Mouse (Mus musculus): ENCODE measurements around the gene Bckdhb. TPM values are rescaled to one million over a fixed set of nuclear protein-coding genes. Genes with fewer than 3 reads are reported as not detected.
"Not testable (repeated sequence)": the region's sequence is repeated elsewhere in the genome, so short reads cannot be mapped to it uniquely, and the experiment has no call there.

The Bckdhb gene
- 10 to 100 TPM in 2 of 3 experiments, 1 to 10 TPM in 1; 4.4 to 18.7 (median 12.6) TPM for polyA plus RNA-seq (2017; shearing (Covaris generic))

DNA sequence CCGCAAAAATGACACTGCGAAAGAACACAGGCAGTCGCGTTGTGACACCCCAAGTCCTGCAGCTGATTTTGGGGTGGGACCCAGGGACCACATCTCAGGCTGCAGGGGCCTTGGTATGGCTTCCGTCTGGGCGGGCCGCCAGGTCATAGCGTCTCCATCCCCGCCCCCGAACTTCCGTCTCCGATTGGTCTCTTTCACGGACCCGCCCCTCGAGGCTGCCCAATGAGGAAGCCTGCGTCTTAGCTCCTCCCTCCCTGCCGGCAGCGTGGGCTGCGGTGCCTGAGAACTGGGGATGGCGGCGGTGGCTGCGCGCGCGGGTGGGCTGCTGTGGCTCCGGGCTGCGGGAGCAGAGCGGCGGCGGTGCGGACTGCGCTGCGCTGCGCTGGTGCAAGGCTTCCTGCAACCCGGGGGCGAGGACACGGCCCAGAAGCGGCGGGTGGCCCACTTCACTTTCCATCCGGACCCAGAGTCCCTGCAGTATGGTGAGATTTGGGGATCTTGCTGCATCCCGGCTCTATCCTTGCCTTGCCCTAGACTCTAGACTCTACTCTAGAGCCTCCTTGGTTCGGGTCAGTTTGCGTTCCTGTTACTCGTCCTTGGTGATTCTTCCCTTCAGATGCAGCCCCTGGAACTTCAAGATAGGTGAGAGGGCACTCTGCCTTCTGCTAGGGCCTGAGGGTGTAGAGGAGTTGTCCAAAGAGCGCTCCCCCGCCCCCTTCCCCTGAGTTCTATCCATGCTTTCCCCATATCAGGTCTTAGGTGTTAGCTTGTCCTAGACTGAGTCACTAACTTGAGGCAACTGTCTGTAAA, at the start of gene Bckdhb:
Gene Bckdhb, plus strand, starts transcription at position 268 of the 810 bp plus-strand sequence.
- peak; percentile 99 for ATAC-seq

DNA sequence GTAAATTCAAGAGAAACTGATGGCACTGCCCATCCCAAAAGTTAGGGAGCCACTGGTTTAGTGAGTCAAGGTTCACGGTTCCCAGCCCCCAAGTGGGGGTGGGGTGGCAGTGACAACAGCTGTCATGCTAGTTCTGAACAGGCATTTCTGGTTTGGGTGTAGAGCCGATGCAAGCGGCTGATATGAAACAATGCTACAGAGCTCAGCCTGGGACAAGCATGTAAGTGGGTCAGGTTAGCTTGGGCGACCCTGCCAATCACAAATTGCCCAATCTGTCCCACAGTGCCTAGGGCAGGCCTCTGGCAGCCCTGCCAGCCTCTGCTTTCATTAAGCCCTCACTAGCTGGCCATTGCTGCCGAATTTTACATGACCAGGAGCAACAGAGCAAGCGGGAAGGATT, 42.8 kb upstream of the Bckdhb start:
- no peak for ATAC-seq

DNA sequence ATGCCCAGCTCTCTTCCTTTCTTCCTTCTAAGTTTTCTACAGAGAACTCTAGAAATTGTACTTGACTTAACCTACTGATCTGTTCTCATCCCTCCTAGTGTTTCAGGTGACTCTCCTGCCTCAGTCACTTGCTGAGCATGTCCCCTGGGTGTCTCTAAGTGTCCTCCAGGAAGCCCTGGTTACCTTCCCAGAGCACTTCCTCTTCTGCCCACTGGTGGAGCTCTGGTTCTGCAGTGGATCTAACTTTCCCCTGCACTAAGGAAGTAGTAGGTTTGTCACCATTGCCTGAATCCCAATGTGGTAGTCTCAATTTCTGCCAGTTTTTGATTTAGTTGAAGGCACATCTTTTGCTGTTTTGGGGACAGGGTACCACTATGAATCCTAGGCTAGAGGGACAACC, 38.8 kb upstream of the Bckdhb start:
- no peak for ATAC-seq

DNA sequence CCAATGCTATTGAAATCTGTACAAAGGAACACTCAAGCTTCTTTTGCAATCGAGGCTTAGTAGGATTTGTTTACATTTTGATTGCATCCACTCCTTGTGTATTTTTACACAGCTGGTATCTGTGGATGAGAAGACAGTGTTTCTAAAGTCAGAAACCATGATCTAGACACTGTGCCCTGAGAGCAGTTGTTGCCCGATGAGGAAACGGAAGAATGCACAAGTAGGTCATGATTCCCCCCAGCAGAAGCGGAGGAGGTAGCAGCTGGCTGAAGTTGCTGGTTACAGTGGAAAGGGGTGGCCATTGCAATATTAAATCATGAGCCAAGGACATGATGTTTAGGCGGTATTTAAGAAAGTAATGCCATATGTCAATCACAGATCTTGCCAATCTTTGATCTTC, 36.7 kb upstream of the Bckdhb start:
- ATAC-seq = no peak

DNA sequence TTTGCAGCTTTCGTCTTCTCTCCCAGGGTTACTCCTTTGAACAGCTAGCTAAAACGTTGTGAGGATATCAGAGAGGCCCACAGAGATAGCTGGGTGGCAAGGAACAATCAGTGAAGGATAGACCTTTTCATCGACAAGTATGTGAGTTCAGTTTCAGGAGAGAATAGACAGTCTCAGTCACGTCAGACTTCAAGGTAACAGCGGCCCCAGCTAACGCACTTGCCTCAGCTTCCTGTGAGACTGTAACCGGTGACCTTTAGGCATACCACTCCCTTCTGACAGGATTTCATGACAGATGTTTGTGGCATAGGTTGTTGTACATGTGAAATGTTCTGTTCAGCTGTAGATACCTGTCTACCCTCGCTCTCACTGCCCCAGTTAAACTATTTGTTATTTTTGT, 31.9 kb upstream of the Bckdhb start:
- peak; percentile 91 for ATAC-seq

DNA sequence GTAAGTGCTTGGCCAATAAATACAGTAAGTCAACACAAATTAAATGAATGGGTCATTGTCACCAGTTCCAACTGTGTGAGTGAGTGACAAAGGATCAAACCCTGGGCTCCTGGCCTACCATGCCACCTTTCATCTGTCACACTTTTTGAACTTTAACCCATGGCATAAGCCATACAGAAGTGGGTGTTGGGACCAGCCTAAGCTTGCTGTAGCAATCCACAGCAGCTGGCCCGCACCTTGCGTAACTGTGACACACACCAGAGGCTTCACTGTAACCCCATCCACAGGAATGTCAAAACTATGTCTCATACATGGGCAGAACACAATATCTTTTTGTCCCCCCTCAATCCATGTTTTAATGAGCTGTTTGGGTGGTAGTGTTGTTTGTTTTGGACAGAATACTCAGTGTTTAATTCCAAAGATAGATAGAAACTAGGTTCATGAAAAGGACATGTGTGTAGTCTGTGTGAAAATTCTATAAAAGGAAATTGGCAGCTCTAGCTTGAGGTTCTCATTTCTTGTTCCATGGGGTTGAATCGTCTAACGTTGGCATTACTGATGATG, 31.1 kb upstream of the Bckdhb start:
- ATAC-seq = no peak

DNA sequence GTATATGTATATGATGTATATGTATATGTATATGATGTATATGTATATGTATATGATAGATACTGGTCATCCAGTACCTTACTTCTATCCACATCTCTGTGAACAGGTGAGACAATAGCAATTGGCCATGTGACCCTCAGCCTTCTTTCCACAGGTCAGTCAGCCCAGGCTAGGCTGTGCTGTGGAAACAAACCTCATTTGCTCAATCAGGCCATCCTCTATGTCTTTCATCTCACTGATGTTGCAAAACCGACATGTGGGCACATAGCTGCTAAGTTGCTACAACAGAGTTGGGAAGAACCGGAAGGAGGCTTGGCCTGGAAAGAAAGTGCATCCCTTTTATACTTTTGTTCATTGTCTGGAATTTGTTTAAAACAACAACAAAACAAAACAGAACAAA, 22.9 kb upstream of the Bckdhb start:
- ATAC-seq = no peak

DNA sequence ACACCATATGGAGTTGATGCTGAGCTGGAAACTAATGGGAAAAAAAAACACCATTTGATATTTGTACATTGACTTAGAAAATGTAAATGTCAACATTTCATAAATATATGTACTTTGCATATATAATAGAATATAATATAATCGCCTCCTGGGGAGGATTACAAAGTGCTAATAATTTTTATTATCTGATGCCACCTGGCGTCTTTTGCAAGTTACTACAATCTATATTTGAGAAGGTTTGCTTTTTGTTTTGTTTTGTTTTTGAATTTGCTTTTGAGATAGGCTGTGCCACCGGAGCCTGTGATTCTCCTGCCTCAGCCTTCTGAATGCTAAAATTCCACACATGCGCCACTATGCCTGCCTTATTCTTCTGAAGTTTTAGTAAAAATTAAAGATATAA, 19.1 kb upstream of the Bckdhb start:
- ATAC-seq = peak; percentile 70

DNA sequence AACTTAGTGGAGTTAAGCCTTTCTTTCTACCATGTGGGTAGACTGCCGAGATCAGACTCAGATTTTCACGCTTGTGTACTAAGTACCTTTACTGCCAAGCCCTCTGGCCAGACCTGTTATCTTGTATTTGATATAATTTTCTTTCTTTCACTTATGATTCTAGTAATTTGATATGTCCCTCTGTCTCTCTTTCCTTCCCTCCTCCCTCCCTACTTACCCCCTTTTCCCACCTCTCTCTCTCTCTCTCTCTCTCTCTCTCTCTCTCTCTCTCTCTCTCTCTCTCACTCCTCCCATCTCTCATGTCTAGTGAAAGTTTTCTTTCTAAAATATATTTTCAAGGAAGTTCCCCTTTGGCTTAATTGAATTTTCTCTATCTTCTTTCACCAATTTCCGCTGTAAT, 17.9 kb upstream of the Bckdhb start:
- ATAC-seq = no peak

DNA sequence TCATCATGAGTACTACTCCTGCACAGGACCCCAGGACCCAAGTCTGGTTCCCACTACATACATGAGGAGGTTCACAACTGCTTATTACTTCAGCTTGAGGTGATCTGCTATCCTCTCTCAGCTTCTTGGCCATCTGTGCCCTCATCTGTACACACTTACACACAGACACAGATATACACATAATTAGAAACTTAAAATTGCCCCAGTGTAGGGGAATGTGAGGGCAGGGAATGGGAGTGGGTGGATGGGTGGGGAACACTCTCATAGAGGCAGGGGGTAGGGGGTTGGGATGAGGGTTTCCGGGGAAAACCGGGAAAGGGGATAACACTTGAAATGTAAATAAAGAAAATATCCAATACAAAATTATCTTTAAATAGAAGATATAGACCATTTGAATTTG, 15.1 kb upstream of the Bckdhb start:
- no peak for ATAC-seq

DNA sequence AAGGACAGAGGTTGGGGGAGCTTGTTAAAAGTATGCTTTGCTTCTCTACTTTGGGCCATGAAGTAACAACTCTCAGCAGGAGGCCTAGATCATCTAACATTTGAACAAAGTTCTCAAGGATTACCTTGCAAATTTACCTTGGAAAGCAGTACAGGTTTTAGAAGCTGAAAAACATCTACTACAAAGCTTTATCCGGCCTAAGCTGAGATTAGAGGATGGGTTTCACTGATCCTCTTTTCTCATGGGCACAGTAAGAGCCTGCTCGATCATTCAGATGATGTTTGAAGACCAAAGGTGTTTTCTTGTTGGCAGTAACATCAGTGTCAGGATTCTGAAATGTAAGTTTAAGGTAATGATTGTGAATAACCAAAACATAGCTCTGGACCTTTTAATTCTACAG, 14.0 kb upstream of the Bckdhb start:
- ATAC-seq = no peak

DNA sequence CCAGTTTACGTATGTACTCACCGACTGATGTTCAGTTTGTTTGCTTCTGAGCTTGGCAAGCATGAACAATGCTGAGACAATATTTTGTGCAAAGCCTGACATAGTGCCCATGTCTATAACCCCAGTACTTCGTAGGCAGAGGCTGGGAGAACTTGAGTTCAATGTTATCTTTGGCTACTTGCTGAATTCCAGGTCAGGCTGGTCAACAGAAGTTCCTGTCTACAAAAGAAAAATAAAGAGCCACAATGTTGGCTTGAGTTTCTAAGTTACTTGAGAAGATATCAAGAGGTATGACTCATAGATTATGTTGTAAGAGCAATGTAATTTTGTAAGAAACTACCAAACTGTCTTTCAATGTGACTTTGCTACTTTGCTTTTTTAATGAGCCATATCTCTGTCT, 2.9 kb upstream of the Bckdhb start:
- no peak for ATAC-seq

DNA sequence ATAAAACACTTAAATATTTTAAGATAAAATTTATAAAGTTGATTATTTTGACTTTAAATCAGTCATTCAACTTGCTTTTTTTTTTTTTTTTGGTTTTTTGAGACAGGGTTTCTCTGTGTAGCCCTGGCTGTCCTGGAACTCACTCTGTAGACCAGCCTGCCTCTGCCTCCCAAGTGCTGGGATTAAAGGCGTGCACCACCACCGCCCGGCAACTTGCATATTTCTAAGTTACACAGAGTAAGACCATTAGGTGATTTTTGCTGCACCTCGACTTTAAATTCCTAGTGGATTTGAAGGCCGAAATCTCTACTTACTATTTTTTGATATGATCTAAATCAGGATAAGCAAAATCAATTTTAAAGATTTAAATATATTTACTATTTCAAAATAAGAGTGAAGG, 589 bp upstream of the Bckdhb start:
- no peak for ATAC-seq

DNA sequence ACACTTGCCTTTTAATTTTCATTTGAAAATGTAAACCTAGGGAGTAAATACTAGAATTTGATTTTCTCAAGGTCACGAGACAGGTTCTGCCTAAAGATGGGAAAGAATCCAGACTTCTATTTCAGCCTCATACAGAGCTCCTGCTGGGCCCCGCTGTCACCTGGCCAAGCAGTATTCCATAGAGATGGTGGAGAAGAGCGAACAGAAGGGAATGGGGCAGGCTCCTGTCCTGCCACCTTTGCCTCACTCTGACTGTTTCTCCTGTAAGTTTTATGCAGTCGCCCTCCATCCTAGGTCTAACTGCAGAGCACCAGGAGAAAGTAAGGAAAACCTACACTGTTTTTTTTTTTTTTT, 720 bp downstream of the Bckdhb start:
- no peak for ATAC-seq

DNA sequence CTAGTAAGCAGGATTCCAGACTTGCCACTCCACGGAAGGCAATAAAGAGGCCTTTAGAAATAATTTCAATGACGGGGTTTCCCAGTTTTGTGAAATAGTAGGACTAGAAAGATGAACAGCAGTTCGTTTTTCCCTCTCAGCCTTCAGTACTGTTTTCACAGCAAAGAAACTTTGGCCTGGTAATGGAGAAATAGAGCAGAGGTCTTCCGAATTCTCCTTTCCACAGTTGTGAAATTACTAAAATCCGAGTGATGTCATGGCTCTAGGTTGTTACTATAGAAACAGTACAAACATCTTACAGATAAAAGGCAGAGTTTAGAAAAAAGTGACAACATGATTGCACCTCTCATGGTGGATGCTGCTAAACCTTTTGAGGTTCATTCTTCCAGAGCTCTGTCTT, 1.4 kb downstream of the Bckdhb start:
- ATAC-seq = no peak

DNA sequence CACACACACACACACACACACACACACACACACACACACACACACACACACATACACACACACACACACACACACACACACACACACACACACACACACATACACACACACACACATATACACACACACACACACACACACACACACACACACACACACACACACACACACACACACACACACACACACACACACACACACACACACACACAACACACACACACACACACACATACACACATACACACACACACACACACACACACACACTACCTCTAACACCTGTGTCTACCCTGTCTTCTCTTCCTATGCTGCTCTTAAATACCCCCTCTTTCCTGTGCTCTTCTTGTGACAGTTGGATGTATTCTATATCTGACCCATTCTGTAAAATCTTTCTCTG, 14.6 kb downstream of the Bckdhb start:
- not testable (repeated sequence) for ATAC-seq

DNA sequence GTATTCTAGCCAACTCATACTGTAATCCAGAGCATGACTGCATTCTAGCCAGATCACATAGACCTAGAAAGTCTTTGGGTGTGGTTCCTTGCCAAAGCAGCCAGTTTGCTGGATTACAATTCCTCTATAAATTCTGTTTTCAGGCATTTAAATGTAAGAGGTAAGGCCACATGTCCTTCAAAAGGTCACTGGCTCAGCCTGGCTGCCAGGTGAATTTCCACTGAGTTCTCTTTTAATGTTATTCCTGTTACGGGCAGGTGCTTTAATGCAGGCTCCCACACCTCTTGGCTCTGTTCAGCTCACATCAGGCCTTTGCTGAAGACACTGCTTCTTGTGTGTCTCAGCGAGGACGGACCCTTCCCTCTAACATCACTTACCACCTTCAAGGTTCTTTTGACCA, 15.1 kb downstream of the Bckdhb start:
- ATAC-seq = no peak

DNA sequence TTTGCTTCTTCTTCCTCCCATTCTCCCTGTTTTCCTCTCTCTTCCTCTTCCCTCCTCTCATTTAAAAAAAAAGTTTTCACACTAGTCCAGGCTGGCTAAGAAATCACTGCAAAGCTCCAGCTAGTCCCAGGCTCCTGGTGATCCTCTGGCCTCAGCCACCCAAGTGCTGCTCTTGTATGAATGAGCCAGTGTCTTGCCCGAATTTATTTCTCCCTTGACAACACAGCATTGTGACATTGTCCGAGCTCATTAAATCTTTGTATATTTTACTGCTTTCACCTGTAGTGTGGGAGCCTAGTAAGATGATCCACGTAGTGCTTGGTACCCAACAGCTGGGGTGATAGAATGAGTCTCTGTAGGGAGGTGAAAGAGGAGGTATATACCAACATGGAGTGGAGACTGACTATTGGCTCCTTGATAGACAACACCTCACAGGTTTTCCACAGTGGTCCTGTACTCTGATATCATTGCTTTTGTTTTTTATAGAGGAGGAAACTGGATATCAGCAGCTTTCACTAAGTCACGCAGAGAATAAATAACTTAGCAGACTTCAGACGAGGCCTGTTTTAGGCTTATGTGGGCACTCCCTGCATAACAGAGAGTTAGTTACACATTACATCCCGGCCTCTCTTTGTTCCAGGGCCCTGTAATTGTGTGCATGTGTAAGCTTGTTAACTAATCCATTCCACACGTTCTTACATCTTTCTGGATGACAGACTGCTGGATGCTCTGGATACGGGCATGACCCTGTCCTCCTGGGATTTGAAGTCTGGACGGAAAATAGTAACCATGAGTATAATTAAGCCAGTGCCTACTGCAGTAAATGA, 15.8 kb downstream of the Bckdhb start:
- ATAC-seq = no peak

DNA sequence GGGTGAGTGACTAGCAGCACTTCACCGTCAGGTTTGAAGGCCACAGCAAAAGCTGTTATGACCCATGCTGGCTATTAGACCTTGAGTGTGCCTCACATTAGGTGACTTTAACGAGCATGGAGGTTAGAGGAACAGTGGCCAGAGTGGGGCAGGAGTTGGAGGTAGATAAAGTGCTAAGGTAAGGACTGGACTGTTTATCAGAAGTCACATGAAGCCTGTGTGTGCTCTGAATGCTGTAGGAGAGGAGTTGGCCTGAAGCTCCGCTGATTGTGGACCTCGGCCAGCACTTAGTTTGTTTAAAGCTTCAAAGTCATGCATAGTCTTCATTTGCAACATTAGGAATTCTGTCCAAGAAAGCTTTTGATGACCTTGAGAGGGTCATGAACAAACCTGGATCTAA, 26.4 kb downstream of the Bckdhb start:
- no peak for ATAC-seq

DNA sequence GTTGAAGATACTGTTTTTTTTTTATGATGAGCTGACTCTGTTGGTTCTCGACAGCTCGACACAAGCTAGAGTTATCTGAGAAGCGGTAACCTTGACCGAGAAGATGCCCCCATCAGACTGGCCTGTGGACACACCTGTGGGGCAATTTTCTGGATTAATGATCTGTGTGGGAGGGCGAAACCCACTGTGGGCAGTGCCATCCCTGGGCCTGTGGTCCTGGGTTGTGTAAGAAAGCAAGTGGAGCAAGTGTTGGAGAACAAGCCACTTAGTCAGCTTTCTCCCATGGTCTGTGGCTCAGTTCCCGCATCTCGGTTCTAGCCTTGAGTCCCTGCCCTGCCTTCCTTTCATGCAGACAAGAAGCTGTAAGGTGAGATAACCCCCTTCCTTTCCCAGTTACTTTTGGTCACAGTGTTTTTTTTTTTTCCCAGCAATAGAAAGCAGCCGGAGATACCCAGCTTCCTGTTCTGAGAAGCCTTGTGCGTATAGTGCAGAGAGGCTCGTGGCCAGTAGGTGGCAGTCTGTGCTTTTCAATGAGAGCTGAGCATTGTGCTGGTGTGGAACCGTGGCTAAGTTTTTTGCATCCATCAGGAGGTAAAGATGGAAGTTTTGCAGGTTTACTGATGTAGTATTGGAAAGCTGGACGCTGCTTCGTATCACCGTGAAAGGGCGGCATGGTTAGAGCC, 31.8 kb downstream of the Bckdhb start:
- peak; percentile 97 for ATAC-seq

DNA sequence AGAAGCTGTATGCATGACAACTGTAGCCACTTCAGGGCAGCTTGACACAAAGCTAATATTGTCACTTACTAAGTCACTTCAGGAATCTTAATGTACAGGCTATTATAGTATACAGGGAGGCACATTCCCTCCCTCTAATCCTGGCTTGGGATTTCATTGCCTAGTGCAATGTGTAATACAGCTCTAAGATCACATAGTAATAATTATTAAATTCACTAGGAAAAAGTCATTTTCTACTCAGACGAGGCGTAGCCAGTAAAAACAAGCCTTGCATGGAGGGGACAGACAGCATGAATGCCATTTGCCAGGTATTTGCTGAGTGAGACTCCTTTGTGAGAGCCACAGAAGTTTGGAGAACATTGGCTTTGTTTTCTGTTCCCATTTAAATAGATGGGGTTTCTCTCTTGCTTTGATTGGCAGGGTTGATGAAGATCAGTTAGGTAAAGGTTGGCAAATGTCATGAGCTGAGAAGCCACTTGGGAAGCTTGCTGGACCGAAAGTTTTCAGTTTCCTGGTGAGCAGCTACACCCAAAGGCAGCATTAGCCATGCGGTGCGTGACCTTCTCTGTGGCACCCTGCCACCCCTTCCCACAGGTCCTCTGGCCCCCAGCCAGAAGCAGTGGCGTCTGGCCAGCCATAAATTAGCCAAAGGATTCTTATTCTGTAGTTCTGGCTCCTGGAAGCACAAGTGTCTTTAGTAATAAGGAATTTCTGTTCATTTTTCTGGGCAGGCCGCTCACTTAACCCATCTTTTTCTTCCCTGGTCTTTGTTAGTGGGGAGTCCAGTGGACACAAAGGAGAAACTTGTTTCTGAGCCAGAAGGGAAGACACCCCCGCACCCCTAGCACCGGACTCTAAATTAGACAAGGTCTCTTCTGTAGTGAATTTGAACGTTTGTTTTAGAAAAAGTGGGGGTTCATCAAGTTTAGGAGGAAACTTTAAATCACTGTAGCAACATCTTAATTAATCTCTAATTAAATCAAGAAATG, 37.4 kb downstream of the Bckdhb start:
- no peak for ATAC-seq

DNA sequence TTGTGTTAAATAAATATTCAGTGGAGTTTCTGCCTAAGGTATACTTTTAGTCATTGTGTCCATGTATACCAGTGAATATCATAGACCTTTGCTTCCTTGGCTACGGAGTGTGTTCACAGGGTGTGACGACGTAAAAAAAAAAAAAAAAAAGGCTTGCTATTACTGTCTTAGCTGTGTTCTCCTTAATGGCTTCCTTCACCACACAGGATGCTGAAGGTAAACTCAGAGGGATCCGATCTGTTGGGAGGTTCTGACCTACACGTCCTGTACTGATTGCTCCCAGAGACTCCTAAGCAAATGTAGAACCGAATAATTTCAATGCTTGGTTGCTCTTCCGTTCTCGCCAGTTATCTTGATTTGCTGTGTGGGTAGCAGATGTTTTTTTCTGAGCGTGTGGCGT, 38.4 kb downstream of the Bckdhb start:
- no peak for ATAC-seq

All from inflammation-experienced regulatory T-cells, adult 6 months (primary cell).